Mouse (Mus musculus) thymus, adult 2 months (tissue): ENCODE measurements around the gene Syne1.

ENCODE experiments used
- CTCF ChIP-seq: fragments of 200-500 bp; IDR thresholded peaks from 2 replicates; pipeline ENCODE4 v1.5.1; 2012; ENCODE audit warnings: mild to moderate bottlenecking, control low read depth, low read length, moderate library complexity, borderline replicate concordance; ENCODE audit not compliant: control insufficient read depth, poor library complexity, insufficient read depth; ENCODE audit errors: extremely low read depth
- POLR2A ChIP-seq: fragments of 200-500 bp; IDR thresholded peaks from 2 replicates; pipeline ENCODE4 v1.6.1; 2012; ENCODE audit warnings: mild to moderate bottlenecking, low read length, control low read depth, moderate library complexity; ENCODE audit not compliant: control insufficient read depth, poor library complexity, insufficient read depth; ENCODE audit errors: extremely low read depth

- TF ChIP-seq CTCF, result no peak
- no peak for TF ChIP-seq POLR2A
These were observed 43.2 kb upstream of the Syne1 start for GRCm38 (mm10) chr10:5594457-5594856.
